Mouse (Mus musculus) neural tube, embryonic 10.5 days (tissue): ENCODE results near the gene Hist2h2aa1.
"Not testable (repeated sequence)": the region's sequence is repeated elsewhere in the genome, so short reads cannot be mapped to it uniquely, and the experiment has no call there.

Experiments
- DNase-seq: peaks from one replicate; pipeline ENCODE4 v3.0.0-alpha.2; 2017; ENCODE audit warnings: low spot score; ENCODE audit errors: extremely low spot score

Hist2h2aa1 gene

GRCm38 (mm10) chr3:96230404-96230803 lies 14.9 kb upstream of the Hist2h2aa1 start:
- no peak for DNase-seq

- no peak for DNase-seq
These were observed 14.2 kb upstream of the Hist2h2aa1 start for GRCm38 (mm10) chr3:96230910-96231757.

GRCm38 (mm10) chr3:96231758-96232120 lies 13.6 kb upstream of the Hist2h2aa1 start:
- DNase-seq = no peak

GRCm38 (mm10) chr3:96234914-96235313 lies 10.4 kb upstream of the Hist2h2aa1 start:
- DNase-seq = no peak

- no peak for DNase-seq
These were observed 9.5 kb upstream of the Hist2h2aa1 start for GRCm38 (mm10) chr3:96235836-96236235.

- no peak for DNase-seq
These were observed 8.4 kb upstream of the Hist2h2aa1 start for GRCm38 (mm10) chr3:96236834-96237334.

- DNase-seq = peak; percentile 59
These were observed 7.9 kb upstream of the Hist2h2aa1 start for GRCm38 (mm10) chr3:96237335-96237903.

- DNase-seq = no peak
These were observed 7.3 kb upstream of the Hist2h2aa1 start for GRCm38 (mm10) chr3:96237904-96238511.

GRCm38 (mm10) chr3:96238954-96239793 lies 6.1 kb upstream of the Hist2h2aa1 start, which contains the start of gene Hist2h3c2:
Gene Hist2h3c2 (minus strand): TSS chr3:96239127.
- DNase-seq = not testable (repeated sequence)

- not testable (repeated sequence) for DNase-seq
These were observed 5.1 kb upstream of the Hist2h2aa1 start, which contains the start of gene Hist2h2aa2 for GRCm38 (mm10) chr3:96239949-96240798. Gene Hist2h2aa2 (minus strand): TSS chr3:96240276.

- no peak for DNase-seq
These were observed 4.5 kb upstream of the Hist2h2aa1 start for GRCm38 (mm10) chr3:96240799-96241197.

GRCm38 (mm10) chr3:96243921-96244572 lies 1.2 kb upstream of the Hist2h2aa1 start:
- no peak for DNase-seq

GRCm38 (mm10) chr3:96246018-96246417 lies 721 bp downstream of the Hist2h2aa1 start:
- DNase-seq = not testable (repeated sequence)

- DNase-seq = not testable (repeated sequence)
These were observed 1.1 kb downstream of the Hist2h2aa1 start, which contains the start of gene Hist2h3c1 for GRCm38 (mm10) chr3:96246427-96246856. Gene Hist2h3c1 (plus strand): TSS chr3:96246685.

- DNase-seq = no peak
These were observed 2.3 kb downstream of the Hist2h2aa1 start for GRCm38 (mm10) chr3:96247356-96248140.

GRCm38 (mm10) chr3:96248141-96249033 lies 3.1 kb downstream of the Hist2h2aa1 start:
- no peak for DNase-seq

- DNase-seq = no peak
These were observed 3.7 kb downstream of the Hist2h2aa1 start for GRCm38 (mm10) chr3:96249034-96249345.

- no peak for DNase-seq
These were observed 5.6 kb downstream of the Hist2h2aa1 start for GRCm38 (mm10) chr3:96250890-96251289.
